Mouse (Mus musculus) neutrophil, adult 59 days (primary cell): ENCODE results near the gene Nr1i3. TPM values are rescaled to one million over a fixed set of nuclear protein-coding genes. Genes with fewer than 3 reads are reported as not detected.

Source experiments
- total RNA-seq, 2 experiments: library from RNA; stranded (reverse); gene quantifications; 1 replicate in 1 of 2; 2 replicates in 1 of 2; pipeline ENCODE4 v1.2.4; 2023

Gene Nr1i3
- total RNA-seq: not detected

DNA sequence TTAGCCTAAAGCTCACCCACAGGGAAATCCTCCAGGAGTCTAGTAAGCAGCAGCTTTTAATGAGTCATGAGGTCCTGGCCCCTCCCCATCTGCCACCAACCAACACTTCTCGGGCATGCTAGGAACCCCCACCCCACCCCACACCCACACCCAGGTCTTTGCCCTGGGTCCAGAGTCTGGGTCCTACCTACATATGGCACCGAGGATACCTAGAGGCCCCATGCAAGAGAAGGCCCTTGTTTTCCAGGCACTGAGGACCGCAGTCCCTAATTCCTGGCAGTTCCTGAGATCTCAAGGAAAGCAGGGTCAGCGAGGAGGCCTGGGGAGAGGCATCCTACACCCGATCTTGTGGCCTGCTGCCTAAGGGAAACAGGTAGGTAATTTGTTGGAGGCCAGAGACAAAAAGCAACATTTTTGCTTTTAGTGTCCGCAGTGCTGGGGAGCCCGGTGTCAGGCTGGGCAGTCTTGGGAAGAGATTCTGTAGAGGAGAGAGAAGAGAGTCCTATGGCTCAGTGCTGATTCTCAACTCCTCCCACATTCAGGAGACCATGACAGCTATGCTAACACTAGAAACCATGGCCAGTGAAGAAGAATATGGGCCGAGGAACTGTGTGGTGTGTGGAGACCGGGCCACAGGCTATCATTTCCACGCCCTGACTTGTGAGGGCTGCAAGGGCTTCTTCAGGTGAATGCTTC is at the start of gene Nr1i3:
Nr1i3 (plus strand) TSS at position 170 of the 696 bp plus-strand sequence.

DNA sequence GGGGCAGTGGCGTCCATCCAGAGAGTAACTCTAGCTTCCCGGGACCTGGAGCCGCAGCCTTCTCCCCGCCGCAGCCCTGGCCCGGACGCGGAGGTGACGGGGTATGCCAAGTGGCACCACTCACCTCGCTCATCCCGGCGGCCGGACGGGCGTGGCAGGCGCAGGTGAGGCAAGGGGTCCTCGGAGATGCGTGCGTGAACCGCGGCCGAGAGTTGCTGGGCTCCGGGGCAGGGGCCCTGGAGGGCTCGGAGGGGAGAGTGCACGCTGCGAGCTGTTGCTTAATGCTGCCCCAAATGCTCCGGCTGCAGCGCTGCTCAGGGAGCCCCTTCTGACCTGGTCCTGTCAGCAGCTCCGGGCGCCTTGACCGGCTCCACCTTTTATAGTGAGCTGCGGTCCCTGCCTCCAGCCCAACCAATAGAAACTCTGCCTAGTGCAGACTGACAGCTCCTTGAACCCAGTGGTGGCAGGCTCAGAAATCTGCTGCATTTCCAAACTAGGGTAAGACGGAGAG is 17.8 kb upstream of the Nr1i3 start, which contains the start of gene Pcp4l1:
Pcp4l1 (minus strand) TSS at position 382 of the 511 bp plus-strand sequence.

GRCm38 (mm10) chr1:171222238-171223155 is 8.7 kb downstream of the Nr1i3 start, which contains the start of gene Tomm40l:
Gene Tomm40l, minus strand, starts transcription at chr1:171222514.

DNA sequence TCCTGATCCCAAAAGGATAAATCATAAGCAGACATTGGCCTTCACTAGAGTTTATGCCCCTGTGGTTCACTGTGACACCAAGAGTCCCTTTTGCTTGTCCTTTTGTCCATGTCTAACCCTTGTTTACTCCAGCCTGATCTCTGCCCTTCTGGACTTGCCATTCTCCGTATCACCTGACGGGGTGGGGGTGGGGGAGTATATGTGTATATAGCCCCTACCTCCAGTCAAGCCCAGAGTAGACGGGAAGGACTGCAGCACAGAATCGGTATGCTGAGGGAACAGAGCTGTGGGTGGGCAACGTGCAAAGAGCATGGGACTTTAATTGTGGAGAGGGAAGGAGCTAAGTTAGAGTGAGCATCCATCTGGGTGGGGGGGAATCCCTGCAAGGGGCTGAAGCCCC is 11.1 kb downstream of the Nr1i3 start, which contains the start of gene Apoa2:
Apoa2 (plus strand) TSS at position 198 of the 400 bp plus-strand sequence.

GRCm38 (mm10) chr1:171234126-171234525 is 20.4 kb downstream of the Nr1i3 start, which contains the start of gene Fcer1g:
Gene Fcer1g, minus strand, starts transcription at chr1:171234365.

GRCm38 (mm10) chr1:171249913-171250600 is 36.3 kb downstream of the Nr1i3 start, which contains the start of gene Adamts4:
Gene Adamts4, plus strand, starts transcription at chr1:171250421.

DNA sequence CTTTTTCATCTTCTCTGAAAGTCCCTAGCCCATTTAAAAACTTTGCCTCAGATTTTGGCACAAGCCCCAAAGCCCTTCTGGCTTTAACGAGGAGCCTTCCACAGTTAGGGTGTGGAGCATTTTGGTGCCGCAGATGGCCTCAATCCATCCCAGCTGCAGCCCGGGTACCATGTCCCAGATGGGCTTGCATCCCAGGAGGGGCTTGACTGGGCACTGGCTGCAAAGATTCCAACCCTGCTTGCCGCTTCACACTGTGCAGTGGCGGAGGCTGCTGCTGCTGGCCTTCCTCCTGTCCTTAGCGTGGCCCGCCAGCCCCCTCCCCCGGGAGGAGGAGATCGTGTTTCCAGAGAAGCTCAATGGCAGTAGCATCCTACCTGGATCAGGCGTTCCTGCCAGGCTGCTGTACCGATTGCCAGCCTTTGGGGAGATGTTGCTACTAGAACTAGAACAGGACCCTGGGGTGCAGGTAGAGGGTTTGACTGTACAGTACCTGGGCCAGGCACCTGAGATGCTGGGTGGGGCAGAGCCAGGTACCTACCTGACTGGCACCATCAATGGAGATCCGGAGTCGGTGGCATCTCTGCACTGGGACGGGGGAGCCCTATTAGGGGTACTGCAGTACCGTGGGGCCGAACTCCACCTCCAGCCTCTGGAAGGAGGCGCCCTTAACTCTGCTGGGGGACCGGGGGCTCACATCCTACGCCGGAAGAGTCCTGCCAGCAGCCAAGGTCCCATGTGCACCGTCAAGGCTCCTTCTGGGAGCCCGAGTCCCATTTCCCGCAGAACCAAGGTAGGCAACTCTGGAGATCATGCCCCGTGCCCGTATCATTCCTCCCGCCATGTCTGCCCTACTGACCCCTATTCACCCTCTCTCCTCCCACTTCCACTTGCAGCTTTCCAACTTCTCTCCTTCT is 37.2 kb downstream of the Nr1i3 start, which contains the start of gene Ndufs2:
Ndufs2 (minus strand) TSS at position 709 of the 914 bp plus-strand sequence.

DNA sequence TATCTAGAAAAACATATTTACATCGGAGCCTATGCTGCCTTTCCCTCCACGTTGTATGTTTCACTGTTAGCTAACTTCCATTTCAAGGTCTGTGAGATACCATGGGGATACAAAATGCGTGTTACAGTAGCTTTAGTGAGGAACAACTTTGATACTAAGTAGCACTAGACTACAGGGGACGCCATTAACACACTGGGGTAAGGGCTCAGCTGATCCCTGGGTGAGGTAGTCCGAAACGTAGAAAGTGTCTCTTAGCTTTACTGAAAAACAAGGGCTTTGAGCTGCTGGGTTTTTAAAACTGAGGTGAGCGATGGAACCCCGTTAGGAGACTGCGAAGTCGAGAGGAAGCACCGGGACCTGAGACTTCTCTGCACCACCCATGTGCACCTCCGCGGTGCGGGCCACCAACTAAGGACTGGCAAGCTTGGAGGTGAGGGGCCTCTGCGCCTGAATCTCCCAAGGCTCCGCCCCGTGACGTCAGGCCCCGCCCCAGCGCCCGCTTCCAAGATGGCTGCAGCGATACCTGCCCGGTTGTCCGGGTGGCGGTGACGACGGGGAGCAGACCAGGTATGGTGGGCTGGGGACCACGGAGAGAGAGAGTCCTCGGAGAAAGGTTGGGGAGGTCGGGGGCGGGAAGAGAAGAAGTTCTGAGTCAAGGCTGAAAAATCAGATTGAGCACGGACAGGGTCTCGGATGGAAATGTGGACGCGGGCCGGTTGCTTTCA is 56.2 kb downstream of the Nr1i3 start, which contains the start of gene B4galt3:
B4galt3 (plus strand) TSS at position 481 of the 725 bp plus-strand sequence.

Other genes starting within 250 kb of the Nr1i3 start
- 10 to 100 TPM; 96.5 to 99.9 TPM for gene Fcgr2b, start 237.4 kb upstream of the Nr1i3 start, total RNA-seq
- gene Fcgr4, start 195.1 kb upstream of the Nr1i3 start, total RNA-seq: 10 to 100 TPM; 75.9 to 81.5 TPM
- gene Fcgr3, start 149.0 kb upstream of the Nr1i3 start, total RNA-seq: 100 to 1,000 TPM; 411 to 427 TPM
- under 1 TPM; 0.67 to 0.73 TPM for gene Cfap126, start 100.1 kb upstream of the Nr1i3 start, total RNA-seq
- gene Sdhc, start 63.4 kb upstream of the Nr1i3 start, total RNA-seq: 100 to 1,000 TPM in 1 of 2 experiments, 10 to 100 TPM in 1; 76.6 to 106 TPM
- not detected for gene Mpz, start 63.3 kb upstream of the Nr1i3 start, total RNA-seq
- 1 to 10 TPM in 1 of 2 experiments, under 1 TPM in 1; 0.29 to 1.4 TPM for gene Pcp4l1, start 17.7 kb upstream of the Nr1i3 start, total RNA-seq
- 10 to 100 TPM; 11.9 to 16.4 TPM for gene Tomm40l, start 8.5 kb downstream of the Nr1i3 start, total RNA-seq
- under 1 TPM in 1 of 2 experiments, not detected in 1; 0.89 TPM for gene Apoa2, start 11.1 kb downstream of the Nr1i3 start, total RNA-seq
- 1,000 to 10,000 TPM; 1,085 to 1,124 TPM for gene Fcer1g, start 20.4 kb downstream of the Nr1i3 start, total RNA-seq
- gene Adamts4, start 36.5 kb downstream of the Nr1i3 start, total RNA-seq: not detected
- gene Ndufs2, start 37.4 kb downstream of the Nr1i3 start, total RNA-seq: 10 to 100 TPM; 84.6 to 99.7 TPM
- gene B4galt3, start 56.4 kb downstream of the Nr1i3 start, total RNA-seq: 100 to 1,000 TPM; 120 to 134 TPM
- 10 to 100 TPM; 69.2 to 78.0 TPM for gene Ppox, start 67.2 kb downstream of the Nr1i3 start, total RNA-seq
- gene Usp21, start 74.0 kb downstream of the Nr1i3 start, total RNA-seq: 10 to 100 TPM; 29.5 to 31.1 TPM
- 10 to 100 TPM; 47.2 to 51.2 TPM for gene Ufc1, start 81.1 kb downstream of the Nr1i3 start, total RNA-seq
- 10 to 100 TPM; 23.5 to 25.8 TPM for gene Dedd, start 115.2 kb downstream of the Nr1i3 start, total RNA-seq
- gene Nit1, start 131.7 kb downstream of the Nr1i3 start, total RNA-seq: 10 to 100 TPM; 18.9 to 24.2 TPM
- 10 to 100 TPM; 27.1 to 34.4 TPM for gene Pfdn2, start 131.7 kb downstream of the Nr1i3 start, total RNA-seq
- under 1 TPM; 0.22 to 0.40 TPM for gene Klhdc9, start 146.8 kb downstream of the Nr1i3 start, total RNA-seq
- 1 to 10 TPM; 2.0 to 2.2 TPM for gene Nectin4, start 156.1 kb downstream of the Nr1i3 start, total RNA-seq
- gene Arhgap30, start 175.0 kb downstream of the Nr1i3 start, total RNA-seq: 100 to 1,000 TPM; 245 to 251 TPM
- gene Usf1, start 197.3 kb downstream of the Nr1i3 start, total RNA-seq: 100 to 1,000 TPM in 1 of 2 experiments, 10 to 100 TPM in 1; 85.6 to 108 TPM
- 1 to 10 TPM; 4.4 TPM for gene Tstd1, start 204.9 kb downstream of the Nr1i3 start, total RNA-seq
- gene F11r, start 223.6 kb downstream of the Nr1i3 start, total RNA-seq: under 1 TPM; 0.20 to 0.31 TPM